Mouse (Mus musculus) C2C12 (cell line): ENCODE results near the gene Ranbp17. TPM values are rescaled to one million over a fixed set of nuclear protein-coding genes. Genes with fewer than 3 reads are reported as not detected.

ENCODE experiments used
- H3K27me3 ChIP-seq: one replicate; pipeline ENCODE4 v1.6.1; 2011; ENCODE audit not compliant: control insufficient read depth, insufficient read depth, insufficient read length
- H3K36me3 ChIP-seq: one replicate; pipeline ENCODE4 v1.6.1; 2011; ENCODE audit not compliant: control insufficient read depth, insufficient read depth
- H3K4me3 ChIP-seq: one replicate; pipeline ENCODE4 v1.5.1; 2011; ENCODE audit warnings: mild to moderate bottlenecking, control low read depth; ENCODE audit not compliant: poor library complexity, insufficient read depth, severe bottlenecking
- H3K79me2 ChIP-seq: one replicate; pipeline ENCODE4 v1.6.1; 2011; ENCODE audit not compliant: control insufficient read depth, insufficient read depth
- H3K79me3 ChIP-seq: one replicate; pipeline ENCODE4 v1.6.1; 2011; ENCODE audit warnings: low read depth, control low read depth
- H3ac ChIP-seq: one replicate; pipeline ENCODE3; 2011; ENCODE audit warnings: low read depth; ENCODE audit not compliant: control insufficient read depth, insufficient read length
- CEBPB ChIP-seq: IDR thresholded peaks from one replicate; pipeline ENCODE4 v1.6.1; 2011; ENCODE audit warnings: low read depth, mild to moderate bottlenecking, control low read depth, moderate library complexity
- CTCF ChIP-seq: IDR thresholded peaks from one replicate; pipeline ENCODE4 v1.5.1; 2011; ENCODE audit not compliant: control insufficient read depth, insufficient read depth, insufficient read length
- FOSL1 ChIP-seq: IDR thresholded peaks from one replicate; pipeline ENCODE4 v1.8.0; 2011; ENCODE audit warnings: mild to moderate bottlenecking, low read length; ENCODE audit not compliant: poor library complexity, insufficient read depth, severe bottlenecking
- MAX ChIP-seq: IDR thresholded peaks from one replicate; pipeline ENCODE4 v1.6.1; 2011; ENCODE audit warnings: mild to moderate bottlenecking, control low read depth
- MYOD1 ChIP-seq: IDR thresholded peaks from one replicate; pipeline ENCODE4 v1.6.1; 2011; ENCODE audit warnings: low read depth; ENCODE audit not compliant: control insufficient read depth, insufficient read length
- MYOG ChIP-seq: IDR thresholded peaks from one replicate; pipeline ENCODE4 v1.6.1; 2011; ENCODE audit not compliant: control insufficient read depth, insufficient read length; ENCODE audit errors: extremely low read depth
- USF1 ChIP-seq: IDR thresholded peaks from one replicate; pipeline ENCODE4 v1.6.1; 2011; ENCODE audit warnings: low read depth, mild to moderate bottlenecking, control low read depth, moderate library complexity
- polyA plus RNA-seq: library from polyadenylated mRNA; unstranded; fragments of >200 nt; fragmentation: generic; extraction: Trizol; gene quantifications from one replicate; pipeline ENCODE4 v1.2.1, GENCODE M21; 2012; ENCODE audit warnings: missing spikeins

Gene Ranbp17
- polyA plus RNA-seq, 1 experiment: not detected

DNA sequence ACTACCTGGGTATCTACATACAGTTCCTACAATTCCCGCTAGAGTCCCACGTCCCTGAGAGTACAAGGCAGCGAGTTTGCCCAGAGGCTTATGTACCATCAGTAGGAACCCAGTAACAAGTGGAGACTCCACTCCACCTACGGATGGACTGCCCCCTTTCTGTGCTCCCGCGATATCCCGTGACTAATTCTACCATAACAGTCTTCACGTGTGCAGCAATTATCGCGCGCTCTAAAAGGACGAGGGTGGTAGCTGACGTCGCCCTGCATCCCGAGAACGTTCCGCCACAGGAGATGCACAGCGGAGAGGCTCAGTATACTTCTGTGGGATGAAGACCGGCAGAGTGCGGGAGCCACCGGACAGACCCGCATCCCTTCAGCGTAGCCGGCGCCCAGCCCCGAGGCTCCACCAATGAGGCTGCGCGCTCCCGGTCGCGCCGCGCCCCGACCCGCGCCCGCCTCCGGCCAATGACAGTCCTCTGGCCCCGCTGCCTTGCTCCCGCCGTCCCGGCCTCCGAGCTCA, 631 bp downstream of the Ranbp17 start:
- no peaks in the 10 kb centered on the region for H3K36me3 ChIP-seq
- no peak overlapping the region for H3ac ChIP-seq
- H3K79me3 ChIP-seq: no peaks in the 10 kb centered on the region
- no peaks in the 10 kb centered on the region for H3K27me3 ChIP-seq
- TF ChIP-seq CTCF (no peak), MAX (no peak), MYOG (no peak), CEBPB (no peak), FOSL1 (no peak), MYOD1 (no peak), USF1 (no peak)
- H3K4me3 ChIP-seq: no peak overlapping the region
- H3K79me2 ChIP-seq: no peaks in the 10 kb centered on the region

DNA sequence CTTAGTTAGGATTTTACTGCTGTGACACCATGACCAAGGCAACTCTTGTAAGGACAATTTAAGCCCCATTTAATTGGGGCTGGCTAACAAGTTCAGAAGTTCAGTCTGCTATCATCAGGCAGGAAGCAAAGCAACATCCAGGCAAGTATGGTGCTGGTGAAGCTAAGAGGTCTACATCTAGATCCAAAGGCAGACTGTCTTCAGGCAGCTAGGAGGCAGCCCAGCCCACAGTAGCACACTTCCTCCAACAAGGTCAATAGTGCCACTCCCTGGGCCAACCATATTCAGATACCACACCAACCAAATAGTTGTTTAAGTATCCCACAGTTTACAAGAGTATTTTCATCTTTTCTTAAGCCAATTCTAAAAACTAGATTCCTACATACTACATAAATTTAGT, 4.1 kb downstream of the Ranbp17 start:
- no peaks in the 10 kb centered on the region for H3K79me3 ChIP-seq
- no peaks in the 10 kb centered on the region for H3K79me2 ChIP-seq
- no peaks in the 10 kb centered on the region for H3K36me3 ChIP-seq
- H3ac ChIP-seq: no peak overlapping the region
- H3K4me3 ChIP-seq: no peak overlapping the region
- TF ChIP-seq FOSL1 (no peak), CEBPB (no peak), MYOD1 (no peak), MAX (no peak), MYOG (no peak), USF1 (no peak), CTCF (no peak)
- no peaks in the 10 kb centered on the region for H3K27me3 ChIP-seq

DNA sequence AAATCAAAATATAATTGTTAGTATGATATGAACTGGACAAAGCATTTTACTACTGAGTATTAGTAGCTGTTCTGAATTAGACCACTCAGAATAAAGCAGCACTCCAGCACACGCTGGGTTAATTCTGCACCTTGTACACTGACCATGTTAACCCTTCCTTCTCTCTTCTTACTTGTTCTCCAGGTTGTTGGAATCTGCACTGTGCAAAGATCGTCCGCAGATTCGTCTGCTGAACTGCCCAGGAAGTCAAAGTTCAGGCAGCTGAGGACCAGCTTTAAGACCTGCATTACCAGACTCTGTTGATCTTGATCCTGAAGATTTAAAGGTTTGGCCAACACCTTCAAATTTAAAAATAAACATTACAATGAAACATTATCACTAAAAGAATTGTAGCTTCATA, 27.8 kb downstream of the Ranbp17 start:
- no peaks in the 10 kb centered on the region for H3K79me2 ChIP-seq
- no peaks in the 10 kb centered on the region for H3K36me3 ChIP-seq
- H3K27me3 ChIP-seq: no peaks in the 10 kb centered on the region
- TF ChIP-seq CEBPB (no peak), MAX (no peak), FOSL1 (no peak), MYOG (no peak), MYOD1 (no peak), CTCF (no peak), USF1 (no peak)
- H3K79me3 ChIP-seq: no peaks in the 10 kb centered on the region
- H3K4me3 ChIP-seq: no peak overlapping the region
- H3ac ChIP-seq: no peak overlapping the region

DNA sequence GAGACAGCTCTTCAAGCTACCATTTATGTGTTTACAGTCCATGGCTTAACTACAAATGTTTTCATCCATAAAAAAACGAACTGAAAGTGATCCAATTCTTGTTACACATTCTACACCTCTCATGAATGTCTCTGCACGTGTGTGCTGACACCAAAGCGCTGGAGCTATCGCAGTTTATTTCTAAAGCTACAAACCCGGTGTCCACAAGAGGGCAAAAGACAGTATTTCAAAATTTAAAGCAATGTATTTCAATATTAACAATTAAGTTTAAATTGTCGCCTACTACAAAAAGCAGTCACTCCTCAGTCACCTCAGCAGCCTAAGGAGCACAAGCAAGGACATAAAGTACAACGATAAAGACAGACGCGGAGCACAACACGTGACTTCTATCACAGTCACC, 33.1 kb downstream of the Ranbp17 start:
- Histone ChIP-seq H3K4me3 (no peak overlapping the region), H3K79me3 (no peaks in the 10 kb centered on the region), H3K27me3 (no peaks in the 10 kb centered on the region), H3ac (no peak overlapping the region), H3K36me3 (no peaks in the 10 kb centered on the region), H3K79me2 (no peaks in the 10 kb centered on the region)
- TF ChIP-seq USF1: no peak
- TF ChIP-seq CEBPB: no peak
- no peak for TF ChIP-seq MYOG
- TF ChIP-seq CTCF: no peak
- TF ChIP-seq MYOD1: no peak
- TF ChIP-seq MAX: no peak
- no peak for TF ChIP-seq FOSL1

DNA sequence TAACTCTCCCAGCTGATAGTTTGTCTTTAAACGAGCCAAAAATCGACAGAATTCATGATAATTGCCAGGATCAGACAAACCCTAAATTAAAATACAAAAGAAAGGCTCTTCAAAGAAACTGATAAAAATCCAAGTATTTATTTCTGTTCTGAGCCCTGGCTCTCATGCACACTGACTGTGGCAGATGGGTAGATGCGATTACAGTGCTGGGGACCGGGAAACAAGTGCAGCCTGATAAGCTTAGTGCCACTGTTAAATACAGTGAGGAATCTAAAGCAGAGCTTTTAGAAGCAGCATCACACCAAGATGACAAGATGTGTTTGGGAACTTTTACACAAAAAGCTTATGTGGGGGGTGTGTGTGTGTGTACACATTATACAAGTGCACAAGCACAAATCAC, 34.3 kb downstream of the Ranbp17 start:
- TF ChIP-seq FOSL1 (no peak), USF1 (no peak), CEBPB (no peak), MYOG (no peak), MAX (no peak), MYOD1 (no peak), CTCF (no peak)
- H3K4me3 ChIP-seq: no peak overlapping the region
- H3K27me3 ChIP-seq: no peaks in the 10 kb centered on the region
- no peaks in the 10 kb centered on the region for H3K79me3 ChIP-seq
- H3K36me3 ChIP-seq: no peaks in the 10 kb centered on the region
- no peak overlapping the region for H3ac ChIP-seq
- no peaks in the 10 kb centered on the region for H3K79me2 ChIP-seq

DNA sequence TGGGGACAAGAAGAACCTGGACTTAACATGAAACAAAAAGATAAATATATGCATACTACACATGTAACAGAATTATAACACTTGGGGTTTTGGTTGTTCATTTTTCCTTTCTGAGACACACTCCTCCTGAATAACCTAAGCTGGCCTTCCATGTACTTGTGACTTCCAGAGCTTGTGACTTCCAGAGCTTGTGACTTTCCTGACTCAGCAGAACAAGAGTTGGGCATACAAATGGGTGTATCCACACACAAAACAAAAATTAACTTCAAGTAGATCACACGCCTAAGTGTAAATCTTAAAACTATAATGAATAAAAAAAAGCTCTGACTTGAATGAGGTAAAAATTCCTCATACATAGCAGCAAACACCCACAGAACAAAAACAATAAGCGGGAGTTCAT, 36.9 kb downstream of the Ranbp17 start:
- no peak for TF ChIP-seq USF1
- no peak for TF ChIP-seq MYOD1
- TF ChIP-seq CTCF: no peak
- TF ChIP-seq MAX: no peak
- no peak for TF ChIP-seq CEBPB
- no peak for TF ChIP-seq MYOG
- no peak for TF ChIP-seq FOSL1
- Histone ChIP-seq H3ac (no peak overlapping the region), H3K27me3 (no peaks in the 10 kb centered on the region), H3K4me3 (no peak overlapping the region), H3K79me2 (no peaks in the 10 kb centered on the region), H3K79me3 (no peaks in the 10 kb centered on the region), H3K36me3 (no peaks in the 10 kb centered on the region)
